Mouse (Mus musculus) liver (tissue): ENCODE data around the gene Fam209.

Source experiments
- DNase-seq: peaks from one replicate; pipeline ENCODE4 v3.0.0-alpha.2; 2020; ENCODE audit warnings: mixed read lengths

Fam209 gene

GRCm38 (mm10) chr2:172477860-172478259, 5.5 kb downstream of the Fam209 start:
- peak; percentile 17 for DNase-seq

GRCm38 (mm10) chr2:172480296-172480695, 8.0 kb downstream of the Fam209 start:
- no peak for DNase-seq

GRCm38 (mm10) chr2:172481654-172482385, 9.5 kb downstream of the Fam209 start:
- no peak for DNase-seq

- no peak for DNase-seq
Observed at GRCm38 (mm10) chr2:172483766-172484413, 11.6 kb downstream of the Fam209 start.

- no peak for DNase-seq
Observed at GRCm38 (mm10) chr2:172484696-172485370, 12.5 kb downstream of the Fam209 start.

GRCm38 (mm10) chr2:172496736-172497345, 24.5 kb downstream of the Fam209 start:
- no peak for DNase-seq

- no peak for DNase-seq
Observed at GRCm38 (mm10) chr2:172498823-172499222, 26.5 kb downstream of the Fam209 start.

GRCm38 (mm10) chr2:172500752-172501316, 28.5 kb downstream of the Fam209 start:
- DNase-seq = peak; percentile 29

GRCm38 (mm10) chr2:172501341-172501740, 29.0 kb downstream of the Fam209 start:
- DNase-seq = peak; percentile 52

- no peak for DNase-seq
Observed at GRCm38 (mm10) chr2:172502168-172502567, 29.8 kb downstream of the Fam209 start.

- DNase-seq = no peak
Observed at GRCm38 (mm10) chr2:172506121-172506520, 33.8 kb downstream of the Fam209 start.

- no peak for DNase-seq
Observed at GRCm38 (mm10) chr2:172510056-172510712, 37.9 kb downstream of the Fam209 start.

GRCm38 (mm10) chr2:172510899-172511298, 38.6 kb downstream of the Fam209 start:
- peak; percentile 17 for DNase-seq

- DNase-seq = no peak
Observed at GRCm38 (mm10) chr2:172516407-172516992, 44.2 kb downstream of the Fam209 start.

- no peak for DNase-seq
Observed at GRCm38 (mm10) chr2:172520616-172521371, 48.5 kb downstream of the Fam209 start.

GRCm38 (mm10) chr2:172522528-172522927, 50.2 kb downstream of the Fam209 start:
- no peak for DNase-seq
